Mouse (Mus musculus) cortical plate, adult 2 months (tissue): ENCODE data around the gene Cntfr. TPM values are rescaled to one million over a fixed set of nuclear protein-coding genes. Genes with fewer than 3 reads are reported as not detected.

ENCODE experiments used
- H3K27ac ChIP-seq: fragments of 200-500 bp; 2 replicates; pipeline ENCODE4 v1.5.1; 2012; ENCODE audit warnings: low read length, control low read depth, inconsistent platforms; ENCODE audit not compliant: insufficient read depth
- H3K4me1 ChIP-seq: fragments of 200-500 bp; 2 replicates; pipeline ENCODE4 v1.6.1; 2011; ENCODE audit warnings: low read length; ENCODE audit not compliant: control insufficient read depth, insufficient read depth
- H3K4me3 ChIP-seq: fragments of 200-500 bp; 2 replicates; pipeline ENCODE4 v1.5.1; 2011; ENCODE audit warnings: mild to moderate bottlenecking, low read length, control low read depth; ENCODE audit not compliant: insufficient read depth
- CTCF ChIP-seq: fragments of 200-500 bp; IDR thresholded peaks from 2 replicates; pipeline ENCODE4 v1.5.1; 2011; ENCODE audit warnings: mild to moderate bottlenecking, control low read depth, low read length; ENCODE audit not compliant: insufficient read depth; ENCODE audit errors: extremely low read depth
- POLR2A ChIP-seq: fragments of 200-500 bp; IDR thresholded peaks from 2 replicates; pipeline ENCODE4 v1.6.1; 2011; ENCODE audit warnings: mild to moderate bottlenecking, low read length, control low read depth; ENCODE audit not compliant: insufficient read depth; ENCODE audit errors: extremely low read depth
- polyA plus RNA-seq: library from polyadenylated mRNA; depleted of rRNA; stranded (reverse); fragments of >200 nt; gene quantifications from 2 replicates; pipeline ENCODE4 v1.2.3, GENCODE M21; 2012

The Cntfr gene
- polyA plus RNA-seq, 1 experiment, result 67.8 TPM

- no peak within 1 kb of the TSS for H3K4me3 ChIP-seq
- H3K27ac ChIP-seq, result no peak within 1 kb of the TSS
- H3K4me1 ChIP-seq, result no peaks in the 10 kb centered on the region
- no peak for TF ChIP-seq POLR2A
These were observed 34.3 kb upstream of the Cntfr start, which contains the start of gene Arid3c for GRCm38 (mm10) chr4:41731052-41731765. Arid3c (minus strand) TSS chr4:41731142.

GRCm38 (mm10) chr4:41726826-41727621, 30.1 kb upstream of the Cntfr start:
- Histone ChIP-seq H3K4me1 (peaks cover 2% of the 10 kb centered on the region; the same call in 1 of the 2 replicates), H3K27ac (no peak overlapping the region), H3K4me3 (no peak overlapping the region)
- TF ChIP-seq CTCF (no peak), POLR2A (no peak)

DNA sequence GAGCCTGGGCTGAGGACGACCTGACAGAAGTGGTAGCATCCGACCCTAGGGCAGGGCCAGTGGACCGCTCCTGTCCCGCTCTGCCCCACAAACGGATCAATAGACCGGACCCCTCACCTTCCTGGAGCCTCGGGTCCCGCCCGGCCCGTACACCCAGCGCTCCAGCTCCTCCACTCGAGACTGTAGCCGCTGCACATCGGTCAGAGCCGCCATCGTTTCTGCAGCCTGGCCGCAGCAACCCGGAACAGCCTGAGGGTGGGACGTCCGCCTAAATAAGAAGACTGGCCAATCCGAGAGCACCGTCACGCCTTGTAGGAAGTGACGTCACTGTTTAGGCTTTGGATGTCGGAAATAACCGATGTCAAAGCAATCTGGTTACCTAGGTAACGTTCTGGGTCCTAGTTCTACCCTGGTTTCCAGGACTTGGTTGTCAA, 26.0 kb upstream of the Cntfr start, which contains the start of gene Dctn3:
Gene Dctn3, minus strand, starts transcription at position 253 of the 434 bp plus-strand sequence.
- peaks cover 5% of the 10 kb centered on the region; the same call in 1 of the 2 replicates for H3K4me1 ChIP-seq
- H3K4me3 ChIP-seq, result peak within 1 kb of the TSS; percentile 86
- TF ChIP-seq POLR2A (peak; percentile 96), CTCF (no peak)
- no peak within 1 kb of the TSS for H3K27ac ChIP-seq

DNA sequence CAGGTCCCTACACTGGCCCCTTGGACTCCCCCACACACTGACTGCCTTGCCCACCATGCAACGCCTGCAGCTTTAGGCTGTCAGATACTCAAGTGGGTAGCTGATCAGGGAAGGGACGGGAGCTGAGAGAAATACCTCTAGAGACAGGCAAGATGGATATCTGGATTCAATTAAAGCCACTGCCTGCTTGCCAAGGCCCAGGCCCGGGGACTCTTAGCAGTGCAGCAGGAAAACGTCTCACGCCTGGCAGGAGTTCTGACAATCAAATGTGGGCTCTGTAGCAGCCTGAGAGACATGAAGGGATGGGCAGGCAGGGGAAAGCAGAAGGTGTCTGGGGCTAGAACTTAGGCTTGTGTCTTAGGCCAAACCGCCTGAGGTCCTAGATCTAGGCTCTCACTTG, 19.9 kb upstream of the Cntfr start:
- no peak for TF ChIP-seq CTCF
- TF ChIP-seq POLR2A, result no peak
- Histone ChIP-seq H3K27ac (no peak overlapping the region), H3K4me1 (peaks cover 6% of the 10 kb centered on the region; the same call in 1 of the 2 replicates), H3K4me3 (no peak overlapping the region)

- TF ChIP-seq CTCF, result peak; percentile 51
- TF ChIP-seq POLR2A, result no peak
- Histone ChIP-seq H3K4me1 (peaks cover 4% of the 10 kb centered on the region; the same call in 1 of the 2 replicates), H3K4me3 (no peak overlapping the region), H3K27ac (no peak overlapping the region)
These were observed 18.7 kb upstream of the Cntfr start for GRCm38 (mm10) chr4:41715596-41715995.

GRCm38 (mm10) chr4:41715082-41715481, 18.2 kb upstream of the Cntfr start:
- Histone ChIP-seq H3K4me3 (no peak overlapping the region), H3K27ac (no peak overlapping the region), H3K4me1 (peaks cover 4% of the 10 kb centered on the region; the same call in 1 of the 2 replicates)
- no peak for TF ChIP-seq POLR2A
- no peak for TF ChIP-seq CTCF

GRCm38 (mm10) chr4:41714276-41714675, 17.4 kb upstream of the Cntfr start:
- Histone ChIP-seq H3K4me3 (peak overlapping the region; percentile 85; the same call in 1 of the 2 replicates), H3K27ac (no peak overlapping the region), H3K4me1 (peaks cover 4% of the 10 kb centered on the region; the same call in 1 of the 2 replicates)
- TF ChIP-seq CTCF (peak; percentile 83), POLR2A (peak; percentile 22; the same call in 1 of the 2 replicates)

GRCm38 (mm10) chr4:41713197-41714067, 16.5 kb upstream of the Cntfr start, which contains the start of gene Rpp25l:
Rpp25l (minus strand) TSS chr4:41713534.
- Histone ChIP-seq H3K27ac (peak within 1 kb of the TSS; percentile 74), H3K4me3 (peak within 1 kb of the TSS; percentile 85), H3K4me1 (peaks cover 4% of the 10 kb centered on the region; the same call in 1 of the 2 replicates)
- TF ChIP-seq CTCF, result no peak
- peak; percentile 71; the same call in 1 of the 2 replicates for TF ChIP-seq POLR2A
